Mouse (Mus musculus): Measurements from ENCODE around the gene Birc3.
"Not testable (repeated sequence)": the region's sequence is repeated elsewhere in the genome, so short reads cannot be mapped to it uniquely, and the experiment has no call there.

Gene Birc3

GRCm38 (mm10) chr9:7872775-7873439 lies at the start of gene Birc3:
Birc3 (minus strand) TSS chr9:7873186.
- peak; percentile 54 for DNase-seq (ENCODE audit: low spot score)

- no peak for DNase-seq (ENCODE audit: low spot score)
Observed at GRCm38 (mm10) chr9:7914925-7915324, 41.9 kb upstream of the Birc3 start.

GRCm38 (mm10) chr9:7914487-7914886 lies 41.5 kb upstream of the Birc3 start:
- DNase-seq (ENCODE audit: low spot score): peak; percentile 36

DNA sequence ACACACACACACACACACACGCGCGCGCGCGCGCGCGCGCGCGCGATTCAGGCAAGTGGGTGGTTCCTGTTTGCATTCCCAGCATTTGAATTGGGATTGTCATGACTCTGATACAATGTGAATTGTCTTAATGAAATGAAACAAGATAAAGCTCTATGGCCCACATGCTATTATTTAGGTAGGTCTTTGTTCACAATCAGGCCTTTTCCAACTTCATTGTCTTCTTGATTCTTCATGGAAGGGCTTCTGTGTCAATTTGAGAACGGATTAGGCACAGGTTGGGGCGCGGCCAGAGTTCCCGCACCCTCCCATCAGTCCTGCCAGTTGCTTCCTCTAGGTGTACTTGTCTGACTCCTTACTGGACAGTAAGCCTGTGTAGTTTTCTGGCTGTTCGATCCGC lies 41.0 kb upstream of the Birc3 start:
- DNase-seq (ENCODE audit: low spot score): no peak

DNA sequence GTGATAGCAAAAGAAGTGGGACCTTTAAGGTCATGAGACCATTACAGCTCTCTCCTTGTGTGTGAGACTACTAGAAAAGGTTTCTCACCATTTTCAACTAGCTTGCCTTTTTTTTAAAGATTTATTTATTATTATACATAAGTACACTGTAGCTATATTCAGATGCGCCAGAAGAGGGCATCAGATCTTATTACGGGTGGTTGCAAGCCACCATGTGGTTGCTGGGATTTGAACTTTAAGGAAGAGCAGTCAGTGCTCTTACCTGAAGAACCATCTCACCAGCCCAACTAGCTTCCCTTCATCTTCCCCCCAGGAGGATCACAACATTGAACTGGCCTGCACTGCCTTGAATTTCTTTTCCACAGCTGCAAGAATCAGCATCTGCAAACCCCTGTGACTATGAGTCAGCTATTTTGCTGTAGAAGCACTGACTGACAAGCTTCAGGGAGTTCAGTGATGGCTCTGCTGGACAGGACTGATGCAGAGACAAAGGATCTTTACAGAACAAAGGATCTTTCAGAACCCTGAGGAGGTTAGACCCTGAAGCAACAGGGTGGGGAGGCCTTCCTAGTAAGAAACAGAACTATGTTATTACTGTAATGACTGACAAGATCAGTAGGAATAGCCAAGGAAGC lies 34.5 kb upstream of the Birc3 start:
- no peak for DNase-seq (ENCODE audit: low spot score)

DNA sequence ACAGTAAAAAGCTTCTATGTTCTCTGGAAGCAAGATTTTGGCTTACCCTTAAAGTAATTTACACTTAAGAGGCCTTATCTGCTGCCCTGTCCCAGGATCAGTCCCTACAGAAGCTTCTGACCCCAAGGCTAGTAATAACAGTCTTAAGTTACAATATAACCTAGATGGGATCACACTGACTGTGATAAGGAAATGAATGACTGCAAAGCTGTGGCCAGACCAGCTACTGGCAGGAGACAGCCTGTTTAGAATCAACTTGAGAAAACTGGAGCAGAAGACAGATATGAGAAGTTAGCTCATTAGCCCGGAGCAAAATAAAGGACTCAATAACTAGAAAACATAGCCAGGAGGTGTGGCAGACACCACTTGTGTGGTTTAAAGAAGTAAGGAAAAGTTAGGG lies 33.6 kb upstream of the Birc3 start:
- no peak for DNase-seq (ENCODE audit: low spot score)

DNA sequence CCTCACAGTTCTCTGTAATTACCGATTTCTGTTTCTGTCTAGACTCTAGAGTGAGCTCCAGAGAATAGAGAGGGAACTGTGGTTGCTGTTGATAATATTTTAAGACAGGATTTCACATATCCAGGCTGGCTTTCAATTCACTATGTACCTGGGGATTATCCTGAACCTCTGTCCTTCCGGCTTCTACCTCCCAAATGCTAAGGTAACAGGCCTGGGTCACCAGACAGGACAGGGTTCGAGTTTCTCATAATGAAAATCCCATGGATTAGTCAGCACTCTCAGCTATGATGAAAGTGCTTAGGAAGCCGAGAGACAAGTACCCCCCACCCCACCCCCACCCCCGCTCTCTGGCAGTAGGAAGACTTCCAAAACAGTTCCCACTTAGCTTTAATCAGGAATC lies 30.8 kb upstream of the Birc3 start:
- no peak for DNase-seq (ENCODE audit: low spot score)

- DNase-seq (ENCODE audit: low spot score): no peak
Observed at GRCm38 (mm10) chr9:7903262-7903661, 30.3 kb upstream of the Birc3 start.

DNA sequence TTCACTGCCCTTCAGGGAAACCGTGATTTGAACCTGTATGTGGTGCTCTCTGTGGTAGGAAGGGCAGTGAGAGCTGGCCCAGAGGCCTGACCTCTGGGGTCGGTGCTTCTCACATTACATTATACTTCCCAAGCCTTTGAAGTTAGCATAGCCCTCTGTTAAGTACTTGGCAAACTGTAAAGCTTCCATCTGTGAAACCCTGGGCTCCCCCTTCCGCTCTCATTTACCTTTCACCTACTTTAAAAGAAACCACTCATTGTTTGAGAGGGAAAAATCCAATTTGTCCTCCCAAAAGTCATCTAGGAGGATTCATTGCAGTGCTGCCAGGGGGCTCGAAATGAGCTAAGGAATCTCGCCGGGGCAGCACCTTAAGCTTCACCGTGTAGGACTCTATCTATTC lies 29.3 kb upstream of the Birc3 start:
- DNase-seq (ENCODE audit: low spot score): no peak

DNA sequence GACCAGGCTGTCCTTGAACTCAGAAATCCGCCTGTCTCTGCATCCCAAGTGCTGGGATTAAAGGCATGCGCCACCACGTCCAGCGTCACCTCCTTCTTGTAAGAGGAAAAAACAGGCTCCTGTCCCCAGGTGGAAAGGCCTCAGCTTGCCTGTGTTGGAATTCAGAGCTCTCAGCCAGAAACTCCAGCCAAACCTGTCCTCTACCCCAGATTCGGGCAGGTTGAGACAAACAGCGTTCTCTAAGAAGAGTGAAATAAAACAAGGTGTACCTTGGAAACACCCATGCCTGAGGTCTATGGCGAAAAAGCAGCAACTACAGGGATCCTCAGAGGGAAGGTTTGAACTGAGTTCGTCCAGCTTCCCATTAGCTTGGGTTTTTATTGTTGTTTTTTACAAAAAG lies 28.0 kb upstream of the Birc3 start:
- DNase-seq (ENCODE audit: low spot score): no peak

- peak; percentile 64 for DNase-seq (ENCODE audit: low spot score)
Observed at GRCm38 (mm10) chr9:7897502-7897901, 24.5 kb upstream of the Birc3 start.

GRCm38 (mm10) chr9:7891796-7892195 lies 18.8 kb upstream of the Birc3 start:
- DNase-seq (ENCODE audit: low spot score): not testable (repeated sequence)

DNA sequence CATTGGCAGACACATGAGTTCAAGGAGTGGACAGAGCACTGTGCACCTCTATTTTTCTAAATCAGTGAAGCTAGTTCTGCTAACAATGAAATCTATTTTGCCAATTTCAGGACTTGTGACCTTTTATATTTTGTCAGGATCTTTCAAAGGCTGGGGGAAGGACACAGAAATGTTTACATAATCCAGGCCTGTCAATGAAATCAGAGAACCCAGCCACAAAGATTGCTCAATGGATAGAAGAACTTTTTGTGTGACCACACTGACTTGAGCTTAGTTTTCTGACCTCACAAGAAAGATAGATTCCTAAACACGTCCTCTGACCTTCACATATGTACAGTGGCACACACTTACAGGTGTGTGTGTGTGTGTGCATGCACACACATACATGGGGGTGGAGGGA lies 18.2 kb upstream of the Birc3 start:
- DNase-seq (ENCODE audit: low spot score): no peak

DNA sequence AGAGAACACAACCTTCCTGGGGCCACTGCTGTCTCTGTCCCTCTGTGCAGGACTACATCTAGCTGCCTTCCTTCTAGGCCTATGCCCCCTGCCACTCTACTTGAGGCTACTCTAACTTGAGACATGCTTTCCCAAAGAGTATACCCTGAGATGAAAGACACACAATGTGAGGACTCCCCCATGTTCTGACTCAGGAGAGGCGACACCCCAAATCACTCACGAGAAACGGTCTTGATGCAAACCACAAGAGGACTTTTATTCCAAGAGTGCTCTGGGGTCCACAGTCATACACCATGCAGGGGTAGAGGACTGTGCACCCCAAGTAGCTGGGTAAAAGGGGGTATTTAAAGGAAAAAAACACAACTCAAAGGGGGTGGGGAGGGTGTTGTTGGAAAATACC lies 11.4 kb upstream of the Birc3 start:
- DNase-seq (ENCODE audit: low spot score): no peak

GRCm38 (mm10) chr9:7882304-7882865 lies 9.4 kb upstream of the Birc3 start:
- no peak for DNase-seq (ENCODE audit: low spot score)

- no peak for DNase-seq (ENCODE audit: low spot score)
Observed at GRCm38 (mm10) chr9:7873511-7874211, 675 bp upstream of the Birc3 start.

DNA sequence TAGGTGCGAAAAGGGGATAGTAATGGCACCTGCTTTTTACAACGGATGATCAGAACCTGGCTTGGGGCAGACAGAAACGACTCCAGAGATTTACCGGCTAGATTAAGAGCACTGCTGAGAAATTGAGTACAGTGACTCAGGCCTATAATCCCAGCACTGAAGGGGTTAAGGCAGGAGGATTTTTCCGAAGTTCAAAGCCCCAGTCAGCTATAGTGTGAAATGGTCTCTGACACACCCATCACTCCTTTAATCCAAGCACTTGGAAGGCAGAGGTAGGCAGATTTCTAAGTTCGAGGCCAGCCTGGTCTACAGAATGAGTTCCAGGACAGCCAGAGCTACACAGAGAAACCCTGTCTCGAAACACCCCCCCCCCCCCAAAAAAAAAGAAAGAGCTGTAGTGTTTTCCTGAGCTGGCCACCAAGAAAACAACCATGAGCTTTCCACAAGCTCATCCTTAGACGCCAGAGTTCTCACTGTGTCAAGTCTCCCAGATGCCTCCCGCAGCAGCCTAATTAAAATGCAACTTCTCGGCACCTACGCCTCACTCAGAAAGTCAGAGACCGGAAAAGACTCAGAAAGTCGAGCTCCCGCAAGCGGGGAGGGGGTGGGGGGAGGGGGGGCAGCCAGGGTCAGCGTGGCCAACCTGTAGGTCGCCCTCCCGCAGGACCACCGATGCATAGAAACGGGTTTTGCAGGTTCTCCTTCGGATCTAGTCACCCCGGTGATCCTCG lies 777 bp downstream of the Birc3 start:
- no peak for DNase-seq (ENCODE audit: low spot score)

DNA sequence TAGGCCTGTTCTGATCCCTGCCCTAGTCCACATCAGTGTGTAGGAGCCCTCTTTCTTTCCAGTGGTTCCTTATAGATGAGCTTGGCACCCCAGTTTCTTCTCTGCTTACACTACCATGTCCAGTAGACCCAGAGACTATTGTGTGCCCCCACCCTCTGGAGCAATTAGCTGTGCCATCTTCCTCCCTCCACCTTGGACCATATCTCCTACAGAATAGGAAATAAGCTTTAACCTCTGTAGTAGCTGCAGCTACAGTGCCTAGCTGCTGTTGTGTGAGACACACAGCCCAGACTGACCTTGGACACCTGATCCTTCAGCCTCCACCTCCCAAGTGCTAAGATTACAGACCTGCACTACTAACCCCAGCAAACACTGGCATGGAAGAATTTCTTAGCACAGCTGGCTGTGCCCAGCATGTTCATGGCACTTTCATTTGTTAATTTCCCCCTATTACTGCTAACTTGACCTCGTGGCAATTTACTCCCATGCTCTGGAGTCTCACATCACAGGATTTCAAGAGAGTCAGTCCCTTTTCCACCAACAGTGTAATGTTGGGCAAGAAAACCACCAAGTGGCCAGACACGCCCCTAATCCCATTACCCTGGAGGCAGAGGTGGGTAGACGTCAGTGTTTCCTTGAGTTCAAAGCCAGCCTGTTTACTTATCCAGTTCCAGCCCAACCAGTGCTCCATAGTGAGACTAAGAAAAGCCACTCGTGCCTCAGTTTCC lies 1.5 kb downstream of the Birc3 start:
- no peak for DNase-seq (ENCODE audit: low spot score)

- DNase-seq (ENCODE audit: low spot score): no peak
Observed at GRCm38 (mm10) chr9:7870556-7871315, 2.2 kb downstream of the Birc3 start.

- DNase-seq (ENCODE audit: low spot score): no peak
Observed at GRCm38 (mm10) chr9:7868838-7869491, 4.0 kb downstream of the Birc3 start.

Data from urinary bladder, postnatal 25 days (tissue).